Mouse (Mus musculus): Measurements from ENCODE around the gene Oma1.

DNA sequence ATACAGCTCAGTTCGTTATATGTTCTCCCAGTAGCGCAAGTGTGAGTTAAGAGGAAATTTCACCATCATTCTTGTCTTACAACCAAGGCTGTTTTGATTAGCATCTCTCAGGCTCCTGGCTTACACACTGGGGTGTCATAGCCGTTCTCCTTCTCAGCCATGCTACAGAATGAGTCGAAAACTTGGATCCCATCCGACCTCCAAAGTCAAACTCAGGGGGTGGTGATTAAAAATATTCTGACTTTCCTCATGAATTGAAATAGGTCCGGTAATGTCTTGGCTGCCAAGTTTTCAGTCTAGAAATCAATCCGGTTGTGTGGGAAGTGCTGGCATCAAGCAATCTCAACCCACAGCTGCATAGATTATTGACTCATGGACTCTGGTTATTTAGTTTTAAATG lies 25.3 kb upstream of the Oma1 start:
- TF ChIP-seq POLR2A (IDR thresholded peaks at IDR 0.05; ENCODE audit: insufficient read length, low read depth), result no peak
- TF ChIP-seq MAX (IDR thresholded peaks at IDR 0.05; ENCODE audit: low read depth), result no peak
- TF ChIP-seq USF1 (IDR thresholded peaks at IDR 0.05; ENCODE audit: low read depth), result no peak
- no peak for TF ChIP-seq TCF12 (IDR thresholded peaks at IDR 0.05; ENCODE audit: insufficient read depth, poor library complexity, severe bottlenecking)

Measured in myocyte (in vitro differentiated cells).